Mouse (Mus musculus): ENCODE data around the gene Ermp1. TPM values are rescaled to one million over a fixed set of nuclear protein-coding genes. Genes with fewer than 3 reads are reported as not detected.

The Ermp1 gene
- 7.4 TPM for polyA plus RNA-seq (2012; fragmentation: generic; extraction: Trizol)

GRCm38 (mm10) chr19:29647651-29648549 lies at the start of gene Ermp1:
Gene Ermp1, minus strand, starts transcription at chr19:29648415.
- Histone ChIP-seq H3ac (ENCODE audit: control insufficient read depth, insufficient read length) (peak within 1 kb of the TSS; percentile 78), H3K4me3 (peak within 1 kb of the TSS; percentile 42), H3K36me3 (ENCODE audit: control insufficient read depth, insufficient read depth) (no peaks in the 10 kb centered on the region), H3K27me3 (ENCODE audit: control insufficient read depth, insufficient read depth, insufficient read length) (no peaks in the 10 kb centered on the region), H3K79me2 (ENCODE audit: control insufficient read depth, insufficient read depth) (no peaks in the 10 kb centered on the region), H3K4me2 (ENCODE audit: low read depth) (peak within 1 kb of the TSS; percentile 83)
- peak; percentile 81 for TF ChIP-seq POLR2AphosphoS2 (IDR thresholded peaks at IDR 0.05; ENCODE audit: insufficient read length, low read depth)
- no peak for TF ChIP-seq MAX (IDR thresholded peaks at IDR 0.05; ENCODE audit: low read depth)
- peak; percentile 96 for TF ChIP-seq POLR2A (IDR thresholded peaks at IDR 0.05; ENCODE audit: insufficient read length, low read depth)
- TF ChIP-seq MYOD1 (IDR thresholded peaks at IDR 0.05; ENCODE audit: control insufficient read depth in 1 of 3, insufficient read length in 2 of 3, low read depth in 2 of 3): peak in 1 of 3 experiments; percentile 28
- TF ChIP-seq MYOG (IDR thresholded peaks at IDR 0.05; ENCODE audit: control insufficient read depth in 1 of 3, insufficient read depth in 1 of 3, insufficient read length in 2 of 3, low read depth in 2 of 3): peak in 2 of 3 experiments; percentile 29 to 68
- peak; percentile 52 for TF ChIP-seq SRF (IDR thresholded peaks at IDR 0.05; ENCODE audit: control insufficient read depth, insufficient read length, low read depth)

- no peaks in the 10 kb centered on the region for H3K36me3 ChIP-seq (ENCODE audit: control insufficient read depth, insufficient read depth)
- no peak for TF ChIP-seq POLR2AphosphoS2 (IDR thresholded peaks at IDR 0.05; ENCODE audit: insufficient read length, low read depth)
- no peak for TF ChIP-seq SRF (IDR thresholded peaks at IDR 0.05; ENCODE audit: control insufficient read depth, insufficient read length, low read depth)
- TF ChIP-seq MYOG (IDR thresholded peaks at IDR 0.05; ENCODE audit: control insufficient read depth in 1 of 3, insufficient read depth in 1 of 3, insufficient read length in 2 of 3, low read depth in 2 of 3): no peak
- TF ChIP-seq E2F4 (IDR thresholded peaks at IDR 0.05; ENCODE audit: insufficient read depth): no peak
- TF ChIP-seq MAX (IDR thresholded peaks at IDR 0.05; ENCODE audit: low read depth): no peak
- TF ChIP-seq CEBPB (IDR thresholded peaks at IDR 0.05; ENCODE audit: insufficient read depth, poor library complexity, severe bottlenecking): no peak
- TF ChIP-seq TCF3 (IDR thresholded peaks at IDR 0.05; ENCODE audit: insufficient read length, low read depth): no peak
- TF ChIP-seq USF1 (IDR thresholded peaks at IDR 0.05; ENCODE audit: low read depth): no peak
- TF ChIP-seq TCF12 (IDR thresholded peaks at IDR 0.05; ENCODE audit: insufficient read depth, poor library complexity, severe bottlenecking): no peak
- no peak for TF ChIP-seq POLR2A (IDR thresholded peaks at IDR 0.05; ENCODE audit: insufficient read length, low read depth)
- TF ChIP-seq REST (IDR thresholded peaks at IDR 0.05; ENCODE audit: insufficient read depth, insufficient read length): no peak
- no peak within 1 kb of the TSS for H3K4me3 ChIP-seq
- no peaks in the 10 kb centered on the region for H3K27me3 ChIP-seq (ENCODE audit: control insufficient read depth, insufficient read depth, insufficient read length)
- no peaks in the 10 kb centered on the region for H3K79me2 ChIP-seq (ENCODE audit: control insufficient read depth, insufficient read depth)
- no peak within 1 kb of the TSS for H3ac ChIP-seq (ENCODE audit: control insufficient read depth, insufficient read length)
- no peak within 1 kb of the TSS for H3K4me2 ChIP-seq (ENCODE audit: low read depth)
Measured at GRCm38 (mm10) chr19:29697245-29697874, 49.1 kb upstream of the Ermp1 start, which contains the start of gene Mlana. Gene Mlana, plus strand, starts transcription at chr19:29697824.

GRCm38 (mm10) chr19:29696840-29697239 lies 48.6 kb upstream of the Ermp1 start:
- TF ChIP-seq POLR2A (IDR thresholded peaks at IDR 0.05; ENCODE audit: insufficient read length, low read depth): no peak

DNA sequence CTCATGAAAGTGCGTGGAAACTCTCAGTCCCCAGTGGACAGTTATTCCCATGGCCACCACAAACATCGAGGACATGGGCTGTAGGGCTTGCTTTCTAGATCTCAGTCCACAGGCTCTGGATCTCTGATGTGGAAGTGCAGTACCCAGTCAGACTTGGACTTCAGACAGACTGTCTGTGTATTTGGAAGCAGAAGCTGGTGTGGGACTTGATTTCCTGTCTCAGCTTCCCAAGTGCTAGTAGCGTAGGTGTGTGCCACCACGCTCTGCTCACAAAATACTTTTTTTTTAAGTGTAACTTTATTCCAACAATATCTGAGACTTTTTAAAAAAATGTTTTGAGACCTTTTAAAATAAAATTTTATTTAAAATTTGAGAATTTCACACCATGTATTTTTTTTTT lies 48.1 kb upstream of the Ermp1 start:
- Histone ChIP-seq H3K4me2 (ENCODE audit: low read depth) (no peak overlapping the region), H3K79me2 (ENCODE audit: control insufficient read depth, insufficient read depth) (no peaks in the 10 kb centered on the region), H3K4me3 (no peak overlapping the region), H3K27me3 (ENCODE audit: control insufficient read depth, insufficient read depth, insufficient read length) (no peaks in the 10 kb centered on the region), H3ac (ENCODE audit: control insufficient read depth, insufficient read length) (no peak overlapping the region), H3K36me3 (ENCODE audit: control insufficient read depth, insufficient read depth) (no peaks in the 10 kb centered on the region)
- TF ChIP-seq CEBPB (IDR thresholded peaks at IDR 0.05; ENCODE audit: insufficient read depth, poor library complexity, severe bottlenecking) (no peak), E2F4 (IDR thresholded peaks at IDR 0.05; ENCODE audit: insufficient read depth) (no peak)

More at GRCm38 (mm10) chr19:29696840-29697239, 48.6 kb upstream of the Ermp1 start:
- H3ac ChIP-seq (ENCODE audit: control insufficient read depth, insufficient read length): no peak overlapping the region
- H3K36me3 ChIP-seq (ENCODE audit: control insufficient read depth, insufficient read depth): no peaks in the 10 kb centered on the region
- H3K27me3 ChIP-seq (ENCODE audit: control insufficient read depth, insufficient read depth, insufficient read length): no peaks in the 10 kb centered on the region
- no peaks in the 10 kb centered on the region for H3K79me2 ChIP-seq (ENCODE audit: control insufficient read depth, insufficient read depth)
- H3K4me3 ChIP-seq: no peak overlapping the region
- H3K4me2 ChIP-seq (ENCODE audit: low read depth): no peak overlapping the region

DNA sequence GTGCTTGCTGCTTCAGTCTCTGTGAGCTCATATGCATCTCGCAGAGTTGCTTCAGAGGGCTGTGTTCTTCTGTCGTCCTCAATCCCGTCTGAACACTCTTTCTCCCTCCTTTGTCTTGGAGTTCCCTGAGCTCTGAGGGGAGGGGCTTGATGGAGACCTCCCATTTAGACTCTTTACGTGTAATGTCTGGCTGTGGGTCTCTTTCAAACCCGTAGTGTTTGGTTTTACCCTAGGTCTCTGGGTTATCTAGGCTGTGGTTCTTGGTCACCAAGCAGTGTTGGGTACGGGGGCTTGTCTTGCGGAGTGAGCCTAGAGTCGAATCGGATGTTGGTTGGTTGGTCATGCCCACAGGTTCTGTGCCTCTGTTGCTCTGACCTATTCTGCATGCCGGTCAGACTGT lies 46.9 kb upstream of the Ermp1 start:
- Histone ChIP-seq H3K27me3 (ENCODE audit: control insufficient read depth, insufficient read depth, insufficient read length) (no peaks in the 10 kb centered on the region), H3K4me2 (ENCODE audit: low read depth) (no peak overlapping the region), H3K79me2 (ENCODE audit: control insufficient read depth, insufficient read depth) (no peaks in the 10 kb centered on the region), H3K36me3 (ENCODE audit: control insufficient read depth, insufficient read depth) (no peaks in the 10 kb centered on the region), H3ac (ENCODE audit: control insufficient read depth, insufficient read length) (no peak overlapping the region), H3K4me3 (no peak overlapping the region)
- no peak for TF ChIP-seq USF1 (IDR thresholded peaks at IDR 0.05; ENCODE audit: low read depth)
- TF ChIP-seq MYOD1 (IDR thresholded peaks at IDR 0.05; ENCODE audit: control insufficient read depth in 1 of 3, insufficient read length in 2 of 3, low read depth in 2 of 3): no peak
- TF ChIP-seq TCF3 (IDR thresholded peaks at IDR 0.05; ENCODE audit: insufficient read length, low read depth): no peak
- no peak for TF ChIP-seq SRF (IDR thresholded peaks at IDR 0.05; ENCODE audit: control insufficient read depth, insufficient read length, low read depth)
- TF ChIP-seq E2F4 (IDR thresholded peaks at IDR 0.05; ENCODE audit: insufficient read depth): no peak
- TF ChIP-seq MAX (IDR thresholded peaks at IDR 0.05; ENCODE audit: low read depth): no peak
- no peak for TF ChIP-seq TCF12 (IDR thresholded peaks at IDR 0.05; ENCODE audit: insufficient read depth, poor library complexity, severe bottlenecking)

Measured in myocyte (in vitro differentiated cells).